Mouse (Mus musculus) liver, embryonic 16.5 days (tissue): ENCODE measurements around the gene Fbxo41. TPM values are rescaled to one million over a fixed set of nuclear protein-coding genes. Genes with fewer than 3 reads are reported as not detected.
A peak's percentile ranks its signal among the peaks of the same experiment; 100 is the strongest.

Experiments
- ATAC-seq: fragments of 200-750 bp; cut with Nextera tagmentation; 2 replicates; pipeline ENCODE4 v1.8.0; 2017; ENCODE audit warnings: low read depth, mild to moderate bottlenecking, moderate number of reproducible peaks, moderate library complexity
- H3K27ac ChIP-seq: fragments of 300-500 bp; sonication (generic); 2 replicates; pipeline ENCODE4 v1.5.1; 2014; ENCODE audit warnings: mild to moderate bottlenecking, low read length
- H3K27me3 ChIP-seq: fragments of 300-500 bp; sonication (generic); 2 replicates; pipeline ENCODE4 v1.6.1; 2014; ENCODE audit warnings: low read depth, low read length, mixed read lengths; ENCODE audit not compliant: control insufficient read depth, insufficient read depth
- H3K36me3 ChIP-seq: fragments of 300-500 bp; sonication (generic); 2 replicates; pipeline ENCODE4 v1.6.1; 2014; ENCODE audit warnings: mild to moderate bottlenecking; ENCODE audit not compliant: control insufficient read depth, insufficient read depth
- H3K4me1 ChIP-seq: fragments of 300-500 bp; sonication (generic); 2 replicates; pipeline ENCODE4 v1.6.1; 2014; ENCODE audit warnings: low read depth, low read length, mixed read lengths; ENCODE audit not compliant: control insufficient read depth
- H3K4me2 ChIP-seq: fragments of 300-500 bp; sonication (generic); 2 replicates; pipeline ENCODE4 v1.6.1; 2014; ENCODE audit warnings: low read depth, low read length, mixed read lengths
- H3K4me3 ChIP-seq: fragments of 300-500 bp; sonication (generic); 2 replicates; pipeline ENCODE4 v1.5.1; 2014; ENCODE audit warnings: low read depth, mild to moderate bottlenecking, low read length
- H3K9ac ChIP-seq: fragments of 300-500 bp; sonication (generic); 2 replicates; pipeline ENCODE4 v1.6.1; 2014; ENCODE audit warnings: low read depth, low read length
- H3K9me3 ChIP-seq: fragments of 300-500 bp; sonication (generic); replicated peaks from 2 replicates; pipeline ENCODE4 v1.6.1; 2016; ENCODE audit warnings: low read length; ENCODE audit not compliant: control insufficient read depth
- WGBS: fragments of 180-500 bp; shearing (Covaris S2); extraction: QIAGEN DNeasy Blood & Tissue Kit; methylation state at CpG from one replicate; pipeline ENCODE4 v1.1.7; 2014; ENCODE audit not compliant: insufficient replicate concordance; 5-methylcytosine and 5-hydroxymethylcytosine counted together
- polyA plus RNA-seq: library from polyadenylated mRNA; unstranded; fragments of >200 nt; fragmentation: Nextera tagmentation; extraction: Ambion mirVana; gene quantifications from 2 replicates; pipeline ENCODE4 v1.2.1, GENCODE M21; 2015

Fbxo41 gene
- polyA plus RNA-seq, 1 experiment from 2014 or later, result not detected

GRCm38 (mm10) chr6:85500416-85500815 is 2.4 kb downstream of the Fbxo41 start:
- Histone ChIP-seq H3K4me2 (no peak overlapping the region), H3K4me3 (no peak overlapping the region), H3K4me1 (no peaks in the 10 kb centered on the region; the same call in 1 of the 2 replicates), H3K9ac (no peak overlapping the region), H3K36me3 (no peaks in the 10 kb centered on the region), H3K9me3 (no peaks in the 10 kb centered on the region), H3K27me3 (peaks cover 33% of the 10 kb centered on the region), H3K27ac (no peak overlapping the region)
- ATAC-seq, result no peak
- 37% methylated on average over 1 of the region's 1 CpGs for WGBS

DNA sequence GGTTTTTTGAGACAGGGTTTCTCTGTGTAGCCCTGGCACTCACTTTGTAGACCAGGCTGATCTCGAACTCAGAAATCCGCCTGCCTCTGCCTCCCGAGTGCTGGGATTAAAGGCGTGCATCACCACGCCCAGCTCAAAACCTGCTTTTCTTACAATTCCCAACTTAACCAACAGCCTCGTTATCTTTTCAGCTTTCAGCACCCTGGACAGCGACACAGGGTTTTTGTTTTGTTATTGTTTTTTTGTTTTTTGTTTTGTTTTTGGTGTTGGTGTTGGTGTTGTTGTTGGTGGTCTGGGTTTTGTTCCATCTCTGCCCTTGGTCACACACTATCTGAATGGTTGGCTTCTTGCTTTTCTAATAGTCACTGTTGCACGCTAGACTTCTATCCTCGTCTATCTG is 4.6 kb downstream of the Fbxo41 start:
- Histone ChIP-seq H3K9me3 (no peaks in the 10 kb centered on the region), H3K4me2 (no peak overlapping the region), H3K9ac (no peak overlapping the region), H3K27ac (no peak overlapping the region), H3K27me3 (peaks cover 19% of the 10 kb centered on the region), H3K4me3 (no peak overlapping the region), H3K36me3 (no peaks in the 10 kb centered on the region), H3K4me1 (no peaks in the 10 kb centered on the region; the same call in 1 of the 2 replicates)
- 44% methylated on average over 9 of the region's 9 CpGs for WGBS
- no peak for ATAC-seq

- no peak overlapping the region for H3K4me2 ChIP-seq
These were observed 5.8 kb downstream of the Fbxo41 start for GRCm38 (mm10) chr6:85496976-85497375.

DNA sequence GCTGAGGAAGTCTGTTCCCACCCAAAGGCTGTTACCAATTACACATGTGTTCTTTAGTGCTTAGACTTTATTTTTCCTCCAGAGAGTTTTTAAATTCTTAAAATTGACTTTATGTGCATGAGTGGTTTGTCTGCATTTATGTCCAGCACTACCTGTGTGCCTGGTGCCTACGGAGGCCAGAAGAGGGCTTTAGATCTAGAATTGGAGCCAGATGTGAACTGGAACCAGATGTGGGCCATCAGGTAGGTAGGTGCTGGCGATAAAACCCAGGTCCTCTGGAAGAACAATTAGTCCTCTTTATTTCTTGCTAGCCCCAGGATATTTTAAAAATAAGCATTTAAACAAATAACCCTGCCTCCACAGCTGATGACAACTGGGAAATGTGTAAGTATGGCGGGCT is 11.2 kb downstream of the Fbxo41 start:
- H3K9ac ChIP-seq, result no peak overlapping the region
- no peaks in the 10 kb centered on the region for H3K4me1 ChIP-seq
- no peak overlapping the region for H3K4me3 ChIP-seq
- no peaks in the 10 kb centered on the region for H3K9me3 ChIP-seq
- 57% methylated on average over 3 of the region's 3 CpGs for WGBS
- H3K36me3 ChIP-seq, result no peaks in the 10 kb centered on the region
- no peaks in the 10 kb centered on the region for H3K27me3 ChIP-seq
- H3K4me2 ChIP-seq, result no peak overlapping the region
- no peak overlapping the region for H3K27ac ChIP-seq
- ATAC-seq, result no peak

More at GRCm38 (mm10) chr6:85496976-85497375, 5.8 kb downstream of the Fbxo41 start:
- Histone ChIP-seq H3K4me3 (no peak overlapping the region), H3K9ac (no peak overlapping the region), H3K4me1 (no peaks in the 10 kb centered on the region), H3K27ac (no peak overlapping the region), H3K9me3 (no peaks in the 10 kb centered on the region), H3K36me3 (no peaks in the 10 kb centered on the region), H3K27me3 (peaks cover 8% of the 10 kb centered on the region)
- no peak for ATAC-seq

DNA sequence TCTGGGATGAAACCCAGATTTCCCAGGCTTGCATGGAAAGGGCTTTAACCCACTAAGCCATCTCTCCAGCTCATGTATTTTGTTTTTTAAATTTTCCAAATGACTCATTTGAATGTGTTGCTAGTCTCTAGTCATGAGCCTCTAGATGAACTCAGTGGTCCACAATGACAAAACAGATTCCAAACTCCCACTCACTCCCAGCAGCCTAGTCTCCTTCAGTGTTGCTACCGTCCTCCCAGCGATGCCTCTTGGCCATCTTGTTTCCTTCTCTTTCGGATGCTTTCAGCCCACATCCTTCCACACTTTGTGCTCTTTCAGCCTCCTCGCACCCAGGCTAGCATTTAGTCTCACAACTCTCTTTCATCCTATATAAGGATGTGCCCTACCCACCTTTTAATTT is 12.5 kb downstream of the Fbxo41 start:
- H3K4me3 ChIP-seq, result no peak overlapping the region
- no peak overlapping the region for H3K9ac ChIP-seq
- no peak for ATAC-seq
- WGBS, result 65% methylated on average over 4 of the region's 4 CpGs
- H3K36me3 ChIP-seq, result no peaks in the 10 kb centered on the region
- H3K27me3 ChIP-seq, result peaks cover 7% of the 10 kb centered on the region
- no peaks in the 10 kb centered on the region for H3K9me3 ChIP-seq
- H3K4me1 ChIP-seq, result no peaks in the 10 kb centered on the region
- no peak overlapping the region for H3K4me2 ChIP-seq
- no peak overlapping the region for H3K27ac ChIP-seq

DNA sequence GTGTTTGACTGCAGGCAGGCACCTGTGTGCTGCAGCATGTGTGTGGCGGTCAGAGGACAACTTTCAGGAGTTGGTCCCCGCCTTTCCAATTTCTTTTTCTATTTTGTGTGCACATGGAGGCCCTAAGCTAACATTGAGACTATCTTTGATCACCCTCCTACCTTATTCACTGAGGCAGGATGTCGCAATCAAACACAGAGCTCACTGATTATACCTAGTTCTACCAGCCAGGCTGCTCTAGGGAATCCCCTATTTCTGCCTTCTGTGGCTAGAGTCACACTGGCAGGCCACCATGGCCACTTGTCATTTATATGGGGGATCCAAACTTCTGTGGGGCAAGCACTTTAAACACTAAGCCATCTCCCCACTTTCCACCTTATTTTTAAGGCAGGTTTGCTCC is 13.1 kb downstream of the Fbxo41 start:
- ATAC-seq, result no peak
- H3K36me3 ChIP-seq, result no peaks in the 10 kb centered on the region
- no peak overlapping the region for H3K4me3 ChIP-seq
- H3K4me2 ChIP-seq, result no peak overlapping the region
- H3K9ac ChIP-seq, result no peak overlapping the region
- H3K4me1 ChIP-seq, result no peaks in the 10 kb centered on the region
- H3K27me3 ChIP-seq, result peaks cover 12% of the 10 kb centered on the region
- WGBS, result 35% methylated on average over 3 of the region's 3 CpGs
- no peak overlapping the region for H3K27ac ChIP-seq
- no peaks in the 10 kb centered on the region for H3K9me3 ChIP-seq

- Histone ChIP-seq H3K4me2 (no peak overlapping the region), H3K9ac (no peak overlapping the region)
These were observed 14.3 kb downstream of the Fbxo41 start for GRCm38 (mm10) chr6:85488510-85488909.

DNA sequence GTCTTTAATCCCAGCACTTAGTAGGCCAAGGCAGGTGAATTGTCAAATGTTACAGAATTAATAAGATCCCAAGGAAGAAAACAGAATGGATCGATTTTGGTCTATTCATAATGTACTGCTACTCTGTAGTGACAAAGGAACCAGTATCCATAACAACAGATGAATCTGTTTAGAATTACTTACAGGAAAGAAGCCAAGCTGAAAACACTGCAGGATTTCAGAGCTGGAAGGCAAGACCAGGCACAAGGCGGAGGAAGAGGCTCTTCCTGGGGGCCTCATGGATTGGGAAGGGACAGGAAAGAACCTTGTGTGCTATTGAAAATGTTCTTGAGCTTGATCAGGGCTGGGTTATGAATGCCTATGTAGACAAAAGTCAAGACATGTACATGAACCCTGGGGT is 17.1 kb downstream of the Fbxo41 start:
- WGBS, result 47% methylated on average over 2 of the region's 2 CpGs
- H3K27me3 ChIP-seq, result peaks cover 35% of the 10 kb centered on the region

More at GRCm38 (mm10) chr6:85488510-85488909, 14.3 kb downstream of the Fbxo41 start:
- H3K27ac ChIP-seq, result no peak overlapping the region
- no peaks in the 10 kb centered on the region for H3K36me3 ChIP-seq
- no peaks in the 10 kb centered on the region; the same call in 1 of the 2 replicates for H3K4me1 ChIP-seq
- no peak for ATAC-seq
- peaks cover 24% of the 10 kb centered on the region for H3K27me3 ChIP-seq
- 61% methylated on average over 4 of the region's 4 CpGs for WGBS
- H3K9me3 ChIP-seq, result no peaks in the 10 kb centered on the region
- no peak overlapping the region for H3K4me3 ChIP-seq

DNA sequence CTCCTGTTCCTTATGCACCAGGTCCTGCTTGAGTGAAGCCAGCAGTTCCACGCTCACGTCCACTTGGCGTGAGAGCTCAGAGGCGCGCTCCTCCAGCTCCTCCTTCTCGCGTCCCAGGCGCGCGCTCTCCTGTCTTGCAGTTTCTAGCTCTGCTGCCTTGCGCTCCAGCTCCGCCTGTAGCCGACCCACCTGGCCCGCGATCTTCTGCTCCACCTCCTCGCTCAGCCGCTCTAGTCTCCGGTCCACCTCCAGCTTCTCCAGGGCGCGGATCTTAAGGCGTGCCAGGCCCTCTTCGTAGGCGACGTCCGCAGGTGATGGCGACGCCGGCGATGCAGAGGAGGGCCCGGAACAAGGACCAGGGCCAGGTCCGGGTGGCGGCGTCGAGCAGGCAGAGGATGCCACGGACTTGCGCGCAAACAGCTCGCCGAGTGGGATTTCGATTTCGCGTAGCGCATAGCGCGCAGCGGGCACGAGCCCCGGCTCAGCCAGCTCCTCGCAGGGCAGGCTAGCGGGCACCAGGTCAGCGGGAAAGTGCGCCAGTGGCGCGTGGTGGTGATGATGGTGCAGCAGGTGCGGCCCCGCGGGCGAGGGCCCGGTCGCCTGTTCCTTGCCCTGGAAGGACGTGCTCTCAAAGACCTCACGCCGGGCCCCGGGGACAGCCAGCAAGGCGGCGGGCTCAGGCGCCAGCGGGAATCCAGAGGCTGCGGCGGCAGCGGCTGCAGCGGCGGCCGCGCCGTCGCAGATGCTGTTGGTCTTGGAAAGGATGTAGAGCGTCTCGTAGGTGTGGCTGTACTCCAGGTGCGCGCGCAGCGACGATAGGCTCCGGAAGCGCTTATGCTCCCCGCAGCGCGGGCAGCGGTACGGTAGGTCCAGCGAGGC is 18.7 kb downstream of the Fbxo41 start:
- Histone ChIP-seq H3K9me3 (no peaks in the 10 kb centered on the region), H3K27me3 (peaks cover 35% of the 10 kb centered on the region), H3K9ac (no peak overlapping the region), H3K36me3 (no peaks in the 10 kb centered on the region), H3K4me3 (peak overlapping the region; percentile 11; the same call in 1 of the 2 replicates), H3K4me1 (no peaks in the 10 kb centered on the region; the same call in 1 of the 2 replicates), H3K27ac (no peak overlapping the region), H3K4me2 (0 out of 2 replicates have a peak overlapping the region, but pooled peaks have one; percentile 1)
- no peak for ATAC-seq
- 6% methylated on average over 92 of the region's 92 CpGs for WGBS

More for the DNA sequence above, 17.1 kb downstream of the Fbxo41 start:
- no peak for ATAC-seq
- Histone ChIP-seq H3K9ac (no peak overlapping the region), H3K9me3 (no peaks in the 10 kb centered on the region), H3K4me1 (no peaks in the 10 kb centered on the region; the same call in 1 of the 2 replicates), H3K4me3 (no peak overlapping the region), H3K27ac (no peak overlapping the region), H3K4me2 (no peak overlapping the region), H3K36me3 (no peaks in the 10 kb centered on the region)
